8 mouse cellular contexts compared by ENCODE assay signal in the genomic region with DNA sequence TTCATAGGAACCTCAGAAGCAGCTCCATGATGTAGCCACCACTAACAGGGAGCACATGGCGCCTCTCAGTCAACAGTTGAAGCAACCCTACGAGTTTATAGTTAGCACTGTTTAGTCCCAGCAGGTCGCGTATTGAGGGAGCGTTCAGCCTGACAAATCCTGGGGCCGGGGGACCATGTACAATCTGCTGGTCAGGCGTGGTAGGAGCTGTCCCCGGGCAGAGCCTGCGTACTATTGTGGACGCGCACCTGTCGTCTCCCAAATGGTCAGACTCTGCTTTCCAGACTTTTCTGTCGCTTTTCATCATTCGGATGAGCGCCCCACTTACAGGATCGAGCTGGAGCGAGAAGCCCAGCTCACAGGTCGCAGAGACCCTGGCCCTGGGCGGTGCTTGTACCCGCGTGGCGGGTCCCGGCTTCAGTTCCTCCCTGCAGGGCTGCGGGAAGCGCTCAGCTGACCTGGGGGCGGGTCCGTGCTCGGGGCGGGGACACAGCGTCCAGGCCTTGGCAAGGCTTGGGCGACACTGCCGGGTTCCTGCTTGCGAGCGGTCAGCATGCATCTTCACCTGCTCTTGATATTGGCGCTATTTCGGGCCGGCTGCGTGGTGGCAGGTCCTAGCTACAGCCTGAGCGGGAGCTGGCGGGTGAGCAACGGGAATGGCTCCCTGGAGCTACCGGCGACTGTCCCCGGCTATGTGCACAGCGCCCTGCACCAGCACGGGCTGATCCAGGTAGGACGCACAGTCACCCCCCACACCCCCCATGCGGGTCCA. TPM values are rescaled to one million over a fixed set of nuclear protein-coding genes. Genes with fewer than 3 reads are reported as not detected.
DNase-seq lines count a peak whose midpoint lies in the region; ATAC-seq lines count a peak whose summit lies in the region.

Gene Manba (plus strand): TSS at position 484 of the 772 bp plus-strand sequence.

- peaks cover 10% of the 10 kb centered on the region for H3K27me3 ChIP-seq in erythroblast, embryonic 14.5 days (ENCODE audit: control insufficient read depth)
- H3K27me3 ChIP-seq in heart, embryonic 14.5 days (ENCODE audit: control insufficient read depth, insufficient read depth, low read length) = no peaks in the 10 kb centered on the region
- no peaks in the 10 kb centered on the region for H3K27me3 ChIP-seq in liver, embryonic 15.5 days
- no peaks in the 10 kb centered on the region for H3K27me3 ChIP-seq in neural tube, embryonic 11.5 days (ENCODE audit: control insufficient read depth, insufficient read depth, low read length)
- H3K27me3 ChIP-seq in stomach, embryonic 16.5 days (ENCODE audit: control insufficient read depth, insufficient read depth, low read length) = no peaks in the 10 kb centered on the region

- whole genome bisulfite sequencing in heart, embryonic 14.5 days = 2% methylated on average over 48 of the region's 48 CpGs
- WGBS in liver, embryonic 15.5 days (ENCODE audit: insufficient replicate concordance) = 1% methylated on average over 48 of the region's 48 CpGs
- 2% methylated on average over 48 of the region's 48 CpGs for WGBS in neural tube, embryonic 11.5 days
- WGBS in stomach, embryonic 16.5 days = 3% methylated on average over 48 of the region's 48 CpGs

- peak within 1 kb of the TSS; percentile 73 to 78 for H3K27ac ChIP-seq in heart, embryonic 14.5 days (replicated peaks in 1 of 2; ENCODE audit: control insufficient read depth in 1 of 2, insufficient read depth in 1 of 2, low read depth in 2 of 2, low read length in 2 of 2)
- no peak within 1 kb of the TSS for H3K27ac ChIP-seq in liver, embryonic 15.5 days (replicated peaks)
- no peak within 1 kb of the TSS for H3K27ac ChIP-seq in neural tube, embryonic 11.5 days (ENCODE audit: low read depth, low read length)
- no peak within 1 kb of the TSS for H3K27ac ChIP-seq in stomach, embryonic 16.5 days (ENCODE audit: low read length)

- peak within 1 kb of the TSS; percentile 89 for H3K9ac ChIP-seq in heart, embryonic 14.5 days (ENCODE audit: low read length)
- peak within 1 kb of the TSS; percentile 66 for H3K9ac ChIP-seq in liver, embryonic 15.5 days
- peak within 1 kb of the TSS; percentile 53 for H3K9ac ChIP-seq in neural tube, embryonic 11.5 days (ENCODE audit: low read length)
- H3K9ac ChIP-seq in stomach, embryonic 16.5 days (ENCODE audit: low read length) = peak within 1 kb of the TSS; percentile 81

- H3K36me3 ChIP-seq in erythroblast, embryonic 14.5 days (ENCODE audit: control insufficient read depth) = no peaks in the 10 kb centered on the region
- H3K36me3 ChIP-seq in heart, embryonic 14.5 days (ENCODE audit: control insufficient read depth, insufficient read depth, low read length) = peaks cover 4% of the 10 kb centered on the region; the same call in 1 of the 2 replicates
- H3K36me3 ChIP-seq in liver, embryonic 15.5 days (replicated peaks) = no peaks in the 10 kb centered on the region
- H3K36me3 ChIP-seq in neural tube, embryonic 11.5 days (ENCODE audit: control insufficient read depth, insufficient read depth, low read length) = no peaks in the 10 kb centered on the region
- H3K36me3 ChIP-seq in stomach, embryonic 16.5 days (ENCODE audit: control insufficient read depth, insufficient read depth, low read length) = no peaks in the 10 kb centered on the region

- H3K4me3 ChIP-seq in erythroblast, embryonic 14.5 days (replicated peaks) = peak within 1 kb of the TSS; percentile 71
- H3K4me3 ChIP-seq in heart, embryonic 14.5 days (ENCODE audit: control insufficient read depth in 1 of 2, insufficient read depth in 1 of 2, low read depth in 1 of 2, low read length in 2 of 2) = peak within 1 kb of the TSS; percentile 71 to 99
- H3K4me3 ChIP-seq in liver, embryonic 15.5 days (replicated peaks) = peak within 1 kb of the TSS; percentile 69
- H3K4me3 ChIP-seq in neural tube, embryonic 11.5 days (ENCODE audit: low read depth, low read length) = peak within 1 kb of the TSS; percentile 57
- H3K4me3 ChIP-seq in stomach, embryonic 16.5 days (replicated peaks; ENCODE audit: low read length) = peak within 1 kb of the TSS; percentile 81

- DNase-seq in B cell, adult 2 months = peak; percentile 77 to 79
- DNase-seq in brain, adult 2 months (ENCODE audit: low read depth, low spot score) = peak; percentile 89
- DNase-seq in kidney, postnatal 14 days = peak; percentile 91
- DNase-seq in neural tube, embryonic 11.5 days (ENCODE audit: low spot score) = peak; percentile 74

- ATAC-seq in heart, embryonic 14.5 days (ENCODE audit: insufficient number of reproducible peaks, insufficient read depth, low FRiP score, low read depth) = peak; percentile 92
- peak; percentile 89 for ATAC-seq in liver, embryonic 15.5 days (ENCODE audit: insufficient read depth)
- ATAC-seq in neural tube, embryonic 11.5 days (ENCODE audit: insufficient read depth, low FRiP score, low TSS enrichment) = peak; percentile 85
- ATAC-seq in stomach, embryonic 16.5 days (ENCODE audit: insufficient read depth, low FRiP score) = peak; percentile 93

- H3K4me2 ChIP-seq in heart, embryonic 14.5 days (ENCODE audit: low read length) = peak within 1 kb of the TSS; percentile 72
- H3K4me2 ChIP-seq in liver, embryonic 15.5 days = peak within 1 kb of the TSS; percentile 88
- peak within 1 kb of the TSS; percentile 95 for H3K4me2 ChIP-seq in neural tube, embryonic 11.5 days (ENCODE audit: low read depth)
- H3K4me2 ChIP-seq in stomach, embryonic 16.5 days (ENCODE audit: low read depth, low read length) = peak within 1 kb of the TSS; percentile 67

- peaks cover 11% of the 10 kb centered on the region for H3K4me1 ChIP-seq in erythroblast, embryonic 14.5 days (ENCODE audit: control insufficient read depth)
- peaks cover 0 to 12% of the 10 kb centered on the region in 2 experiments; a peak in 1 of 4 replicates for H3K4me1 ChIP-seq in heart, embryonic 14.5 days (ENCODE audit: control insufficient read depth in 2 of 2, insufficient read depth in 2 of 2, low read length in 2 of 2)
- H3K4me1 ChIP-seq in liver, embryonic 15.5 days (replicated peaks) = peaks cover 10% of the 10 kb centered on the region
- H3K4me1 ChIP-seq in neural tube, embryonic 11.5 days (ENCODE audit: control insufficient read depth, insufficient read depth, low read length) = no peaks in the 10 kb centered on the region
- no peaks in the 10 kb centered on the region; the same call in 1 of the 2 replicates for H3K4me1 ChIP-seq in stomach, embryonic 16.5 days (ENCODE audit: control insufficient read depth, insufficient read depth, low read length)

- H3K9me3 ChIP-seq in erythroblast, embryonic 14.5 days (ENCODE audit: control insufficient read depth, low read length) = no peaks in the 10 kb centered on the region
- H3K9me3 ChIP-seq in heart, embryonic 14.5 days (ENCODE audit: control insufficient read depth, low read length) = no peaks in the 10 kb centered on the region
- H3K9me3 ChIP-seq in liver, embryonic 15.5 days (replicated peaks) = no peaks in the 10 kb centered on the region
- no peaks in the 10 kb centered on the region for H3K9me3 ChIP-seq in neural tube, embryonic 11.5 days (ENCODE audit: control insufficient read depth, low read length)
- H3K9me3 ChIP-seq in stomach, embryonic 16.5 days (replicated peaks; ENCODE audit: control insufficient read depth, low read length) = no peaks in the 10 kb centered on the region

RNA-seq across cellular contexts. Expression of gene Manba, which starts in this region (rescaled TPM):
- polyA plus RNA-seq in erythroblast, embryonic 14.5 days (2012) = 0.03 TPM in 1 of 2 replicates, not detected in the other
- 44.5 and 47.3 TPM in 2 replicates for polyA plus RNA-seq in heart, embryonic 14.5 days (2014; fragmentation: Nextera tagmentation; extraction: Ambion mirVana)
- polyA plus RNA-seq in liver, embryonic 15.5 days (2015; fragmentation: Nextera tagmentation; extraction: Ambion mirVana) = 5.8 and 6.6 TPM in 2 replicates
- polyA plus RNA-seq in neural tube, embryonic 11.5 days (2014; fragmentation: Nextera tagmentation; extraction: Ambion mirVana) = 3.1 and 4.0 TPM in 2 replicates
- polyA plus RNA-seq in stomach, embryonic 16.5 days (2015; fragmentation: Nextera tagmentation; extraction: Ambion mirVana) = 16.8 and 18.3 TPM in 2 replicates

Comparison
In these comparisons a context has a peak if more than half of its experiments do, and no peak if none do; other contexts are left out.
1. H3K27ac ChIP-seq: peak in heart, embryonic 14.5 days (2 of 2); none in liver, embryonic 15.5 days (single experiment), neural tube, embryonic 11.5 days (single experiment) and stomach, embryonic 16.5 days (single experiment).
2. Peak in every context shown above with its lines, with median percentiles within 50 percentile points of each other: DNase-seq, H3K4me3 ChIP-seq, ATAC-seq, H3K4me2 ChIP-seq and H3K9ac ChIP-seq.